Mouse (Mus musculus): ENCODE results near the gene Jak3.
A peak's percentile ranks its signal among the peaks of the same experiment; 100 is the strongest.

Gene Jak3

GRCm38 (mm10) chr8:71676020-71676741 is at the start of gene Jak3:
Jak3 (plus strand) TSS chr8:71676296.
- DNase-seq (ENCODE audit: low spot score): peak; percentile 30

GRCm38 (mm10) chr8:71626753-71627152 is 49.3 kb upstream of the Jak3 start:
- DNase-seq (ENCODE audit: low spot score): no peak

GRCm38 (mm10) chr8:71627265-71628099 is 48.6 kb upstream of the Jak3 start:
- no peak for DNase-seq (ENCODE audit: low spot score)

- no peak for DNase-seq (ENCODE audit: low spot score)
These were observed 47.5 kb upstream of the Jak3 start for GRCm38 (mm10) chr8:71628396-71629095.

GRCm38 (mm10) chr8:71629096-71629697 is 46.9 kb upstream of the Jak3 start:
- DNase-seq (ENCODE audit: low spot score): peak; percentile 91

- no peak for DNase-seq (ENCODE audit: low spot score)
These were observed 46.3 kb upstream of the Jak3 start for GRCm38 (mm10) chr8:71629781-71630212.

GRCm38 (mm10) chr8:71630761-71631160 is 45.3 kb upstream of the Jak3 start:
- DNase-seq (ENCODE audit: low spot score): no peak

- DNase-seq (ENCODE audit: low spot score): no peak
These were observed 44.2 kb upstream of the Jak3 start for GRCm38 (mm10) chr8:71631897-71632296.

- no peak for DNase-seq (ENCODE audit: low spot score)
These were observed 42.9 kb upstream of the Jak3 start for GRCm38 (mm10) chr8:71633164-71633563.

GRCm38 (mm10) chr8:71633981-71634667 is 42.0 kb upstream of the Jak3 start:
- DNase-seq (ENCODE audit: low spot score): no peak

GRCm38 (mm10) chr8:71637149-71638095 is 38.7 kb upstream of the Jak3 start:
- DNase-seq (ENCODE audit: low spot score): no peak

GRCm38 (mm10) chr8:71638321-71638720 is 37.8 kb upstream of the Jak3 start:
- no peak for DNase-seq (ENCODE audit: low spot score)

- DNase-seq (ENCODE audit: low spot score): no peak
These were observed 36.8 kb upstream of the Jak3 start for GRCm38 (mm10) chr8:71639318-71639717.

- no peak for DNase-seq (ENCODE audit: low spot score)
These were observed 30.6 kb upstream of the Jak3 start for GRCm38 (mm10) chr8:71645510-71645909.

- DNase-seq (ENCODE audit: low spot score): no peak
These were observed 21.5 kb upstream of the Jak3 start for GRCm38 (mm10) chr8:71654600-71654999.

- DNase-seq (ENCODE audit: low spot score): no peak
These were observed 18.3 kb upstream of the Jak3 start for GRCm38 (mm10) chr8:71657816-71658215.

- no peak for DNase-seq (ENCODE audit: low spot score)
These were observed 17.5 kb upstream of the Jak3 start for GRCm38 (mm10) chr8:71658515-71659049.

- no peak for DNase-seq (ENCODE audit: low spot score)
These were observed 16.3 kb upstream of the Jak3 start for GRCm38 (mm10) chr8:71659751-71660150.

- peak; percentile 67 for DNase-seq (ENCODE audit: low spot score)
These were observed 15.6 kb upstream of the Jak3 start for GRCm38 (mm10) chr8:71660325-71661120.
